Mouse (Mus musculus) limb, embryonic 14.5 days (tissue): ENCODE measurements around the gene Lcp2. TPM values are rescaled to one million over a fixed set of nuclear protein-coding genes. Genes with fewer than 3 reads are reported as not detected.
"Not testable (repeated sequence)": the region's sequence is repeated elsewhere in the genome, so short reads cannot be mapped to it uniquely, and the experiment has no call there.

Source experiments
- ATAC-seq: fragments of 200-750 bp; cut with Nextera tagmentation; 2 replicates; pipeline ENCODE4 v1.8.0; 2017; ENCODE audit warnings: low read depth, moderate number of reproducible peaks, moderate TSS enrichment; ENCODE audit not compliant: low FRiP score
- DNase-seq: peaks from one replicate; pipeline ENCODE4 v3.0.0-alpha.2; 2015; ENCODE audit warnings: low spot score
- H3K27ac ChIP-seq: fragments of 300-500 bp; sonication (generic); replicated peaks from 2 replicates; pipeline ENCODE4 v1.5.1; 2014; ENCODE audit warnings: low read depth, mild to moderate bottlenecking, low read length, moderate library complexity, mixed read lengths
- H3K27me3 ChIP-seq: fragments of 300-500 bp; sonication (generic); 2 replicates; pipeline ENCODE4 v1.6.1; 2014; ENCODE audit warnings: low read length, mixed read lengths; ENCODE audit not compliant: control insufficient read depth, insufficient read depth
- H3K36me3 ChIP-seq: fragments of 300-500 bp; sonication (generic); 2 replicates; pipeline ENCODE4 v1.6.1; 2014; ENCODE audit warnings: mild to moderate bottlenecking, low read length, moderate library complexity, mixed read lengths; ENCODE audit not compliant: control insufficient read depth, insufficient read depth
- H3K4me1 ChIP-seq: fragments of 300-500 bp; sonication (generic); 2 replicates; pipeline ENCODE4 v1.6.1; 2014; ENCODE audit warnings: antibody characterized with exemption, low read length, mixed read lengths; ENCODE audit not compliant: control insufficient read depth, insufficient read depth
- H3K4me2 ChIP-seq: fragments of 300-500 bp; sonication (generic); replicated peaks from 2 replicates; pipeline ENCODE4 v1.6.1; 2014; ENCODE audit warnings: low read depth, mild to moderate bottlenecking, low read length, moderate library complexity; ENCODE audit not compliant: severe bottlenecking
- H3K4me3 ChIP-seq: fragments of 300-500 bp; sonication (generic); replicated peaks from 2 replicates; pipeline ENCODE4 v1.5.1; 2014; ENCODE audit warnings: low read length
- H3K9ac ChIP-seq: fragments of 300-500 bp; sonication (generic); 2 replicates; pipeline ENCODE4 v1.6.1; 2014; ENCODE audit warnings: mild to moderate bottlenecking, low read depth, low read length, moderate library complexity; ENCODE audit not compliant: severe bottlenecking
- H3K9me3 ChIP-seq: fragments of 300-500 bp; sonication (generic); 2 replicates; pipeline ENCODE4 v1.6.1; 2016; ENCODE audit warnings: low read length; ENCODE audit not compliant: control insufficient read depth
- POLR2A ChIP-seq: fragments of 200-500 bp; IDR thresholded peaks from 2 replicates; pipeline ENCODE4 v1.8.0; 2012; ENCODE audit warnings: inconsistent platforms, mild to moderate bottlenecking, moderate library complexity, borderline replicate concordance; ENCODE audit not compliant: insufficient read depth, insufficient read length; ENCODE audit errors: extremely low read depth
- WGBS: fragments of 180-500 bp; shearing (Covaris S2); extraction: QIAGEN DNeasy Blood & Tissue Kit; methylation state at CpG from one replicate; pipeline ENCODE4 v1.1.7; 2014; 5-methylcytosine and 5-hydroxymethylcytosine counted together
- polyA plus RNA-seq, 2 experiments: library from polyadenylated mRNA; depleted of rRNA in 1 of 2; stranded (reverse) in 1 of 2; unstranded in 1 of 2; fragments of >200 nt; fragmentation: Nextera tagmentation in 1 of 2; extraction: Ambion mirVana in 1 of 2; gene quantifications; 2 replicates each; pipeline versions ENCODE4 v1.2.1 to v1.2.3; 2012 to 2014

The Lcp2 gene
- polyA plus RNA-seq, 2 experiments: 5.1 to 6.1 TPM

GRCm38 (mm10) chr11:34117581-34117980 lies 70.9 kb downstream of the Lcp2 start:
- Histone ChIP-seq H3K4me2 (no peak overlapping the region), H3K4me1 (no peaks in the 10 kb centered on the region), H3K9me3 (no peaks in the 10 kb centered on the region), H3K9ac (no peak overlapping the region), H3K27me3 (no peaks in the 10 kb centered on the region), H3K36me3 (no peaks in the 10 kb centered on the region), H3K4me3 (no peak overlapping the region), H3K27ac (no peak overlapping the region)
- no peak for TF ChIP-seq POLR2A
- DNase-seq: no peak
- ATAC-seq: no peak
- WGBS: 89% methylated on average over 3 of the region's 3 CpGs

DNA sequence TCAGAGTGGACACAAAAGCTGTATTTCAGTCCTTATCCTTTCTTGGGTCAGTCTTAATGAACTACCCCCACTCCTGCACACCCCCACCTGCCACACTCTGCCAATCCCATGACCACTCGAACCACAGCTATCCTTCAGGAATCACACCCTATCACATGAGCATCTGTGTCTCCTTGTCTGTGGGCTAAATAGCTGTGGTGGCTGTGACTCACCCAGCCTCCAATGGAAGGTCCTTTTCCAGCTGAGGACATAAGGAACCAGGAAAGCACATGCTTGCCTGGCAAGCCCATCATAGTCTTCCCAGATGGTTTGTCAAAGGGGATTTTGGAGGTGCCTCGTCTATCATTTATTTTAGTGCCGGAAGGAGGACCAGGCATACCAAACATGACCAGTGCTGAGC lies 71.6 kb downstream of the Lcp2 start:
- Histone ChIP-seq H3K9me3 (no peaks in the 10 kb centered on the region), H3K9ac (no peak overlapping the region), H3K36me3 (no peaks in the 10 kb centered on the region), H3K27ac (no peak overlapping the region), H3K27me3 (no peaks in the 10 kb centered on the region), H3K4me3 (no peak overlapping the region), H3K4me1 (no peaks in the 10 kb centered on the region), H3K4me2 (no peak overlapping the region)
- ATAC-seq: no peak
- no peak for DNase-seq
- TF ChIP-seq POLR2A: no peak
- WGBS: 56% methylated on average over 3 of the region's 3 CpGs

GRCm38 (mm10) chr11:34123147-34123546 lies 76.4 kb downstream of the Lcp2 start:
- Histone ChIP-seq H3K4me1 (no peaks in the 10 kb centered on the region), H3K27me3 (no peaks in the 10 kb centered on the region), H3K27ac (no peak overlapping the region), H3K9me3 (no peaks in the 10 kb centered on the region), H3K36me3 (no peaks in the 10 kb centered on the region), H3K9ac (no peak overlapping the region), H3K4me2 (no peak overlapping the region), H3K4me3 (no peak overlapping the region)
- TF ChIP-seq POLR2A: no peak
- peak; percentile 79 for DNase-seq
- ATAC-seq: peak; percentile 53
- WGBS: 11% methylated on average over 2 of the region's 2 CpGs

- Histone ChIP-seq H3K27ac (no peak overlapping the region), H3K27me3 (no peaks in the 10 kb centered on the region), H3K9ac (no peak overlapping the region), H3K4me2 (no peak overlapping the region), H3K4me3 (no peak overlapping the region), H3K36me3 (no peaks in the 10 kb centered on the region), H3K9me3 (no peaks in the 10 kb centered on the region), H3K4me1 (no peaks in the 10 kb centered on the region)
- WGBS: 35% methylated on average over 7 of the region's 7 CpGs
- DNase-seq (no peak), ATAC-seq (no peak)
- TF ChIP-seq POLR2A: no peak
Measured at GRCm38 (mm10) chr11:34124852-34125251, 78.1 kb downstream of the Lcp2 start.

DNA sequence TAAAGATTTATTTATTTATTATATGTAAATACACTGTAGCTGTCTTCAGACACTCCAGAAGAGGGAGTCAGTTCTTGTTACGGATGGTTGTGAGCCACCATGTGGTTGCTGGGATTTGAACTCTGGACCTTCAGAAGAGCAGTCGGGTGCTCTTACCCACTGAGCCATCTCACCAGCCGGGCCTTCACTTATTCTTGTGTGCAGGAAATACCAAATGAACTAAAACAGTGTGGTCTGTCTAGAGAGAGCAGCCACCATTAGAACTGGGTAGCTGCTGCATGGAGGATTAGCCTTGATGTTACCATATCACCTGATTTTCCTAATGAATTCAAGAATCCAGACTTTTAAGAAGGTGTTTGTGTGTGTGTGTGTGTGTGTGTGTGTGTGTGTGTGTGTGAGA lies 79.0 kb downstream of the Lcp2 start:
- H3K4me3 ChIP-seq, ATAC-seq, DNase-seq, H3K9me3 ChIP-seq, H3K27ac ChIP-seq, H3K27me3 ChIP-seq, H3K36me3 ChIP-seq, H3K9ac ChIP-seq, H3K4me2 ChIP-seq, H3K4me1 ChIP-seq: not testable (repeated sequence)
- WGBS: 76% methylated on average over 3 of the region's 3 CpGs

GRCm38 (mm10) chr11:34128412-34128811 lies 81.7 kb downstream of the Lcp2 start:
- DNase-seq: no peak
- H3K9me3 ChIP-seq: no peaks in the 10 kb centered on the region

More at GRCm38 (mm10) chr11:34128412-34128811, 81.7 kb downstream of the Lcp2 start:
- Histone ChIP-seq H3K9ac (no peak overlapping the region), H3K4me2 (no peak overlapping the region), H3K27me3 (no peaks in the 10 kb centered on the region), H3K4me3 (no peak overlapping the region), H3K36me3 (no peaks in the 10 kb centered on the region), H3K27ac (no peak overlapping the region), H3K4me1 (no peaks in the 10 kb centered on the region)
- WGBS: 62% methylated on average over 2 of the region's 2 CpGs
- no peak for TF ChIP-seq POLR2A
- ATAC-seq: no peak
